Mouse (Mus musculus) v-Abl transformed pro-B cells (cell line): ENCODE measurements around the gene Abo.

Experiments
- in situ Hi-C, 2 experiments: fragments of 400-800 bp; cut with MboI; formaldehyde crosslinking; loops; one replicate each; pipeline ENCODE4 v1.15.1; 2025; ENCODE audit not compliant: unreplicated experiment in 2 of 2

The Abo gene

DNA sequence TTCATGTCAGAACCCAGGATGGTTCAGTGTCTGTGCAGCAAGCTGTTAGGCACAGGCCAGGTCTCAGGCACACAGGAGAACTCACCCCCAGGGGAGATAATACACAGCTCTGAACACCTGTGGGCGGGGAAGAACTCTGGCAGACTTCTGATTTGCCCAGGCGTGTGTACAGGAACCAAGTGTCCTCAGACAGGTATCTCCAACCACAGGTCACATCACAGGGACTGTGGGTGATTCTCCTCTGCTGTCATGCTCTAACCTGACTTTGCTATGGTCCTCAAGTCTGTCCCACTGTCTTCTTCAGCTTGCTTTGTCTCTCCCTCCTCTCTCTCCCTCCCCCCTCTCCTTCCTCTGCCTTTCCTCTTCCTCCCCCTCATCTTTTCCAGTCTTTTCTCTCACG, at the start of gene Abo:
Gene Abo (minus strand): TSS at position 101 of the 400 bp plus-strand sequence.
- in situ Hi-C loops, result no loop called here

DNA sequence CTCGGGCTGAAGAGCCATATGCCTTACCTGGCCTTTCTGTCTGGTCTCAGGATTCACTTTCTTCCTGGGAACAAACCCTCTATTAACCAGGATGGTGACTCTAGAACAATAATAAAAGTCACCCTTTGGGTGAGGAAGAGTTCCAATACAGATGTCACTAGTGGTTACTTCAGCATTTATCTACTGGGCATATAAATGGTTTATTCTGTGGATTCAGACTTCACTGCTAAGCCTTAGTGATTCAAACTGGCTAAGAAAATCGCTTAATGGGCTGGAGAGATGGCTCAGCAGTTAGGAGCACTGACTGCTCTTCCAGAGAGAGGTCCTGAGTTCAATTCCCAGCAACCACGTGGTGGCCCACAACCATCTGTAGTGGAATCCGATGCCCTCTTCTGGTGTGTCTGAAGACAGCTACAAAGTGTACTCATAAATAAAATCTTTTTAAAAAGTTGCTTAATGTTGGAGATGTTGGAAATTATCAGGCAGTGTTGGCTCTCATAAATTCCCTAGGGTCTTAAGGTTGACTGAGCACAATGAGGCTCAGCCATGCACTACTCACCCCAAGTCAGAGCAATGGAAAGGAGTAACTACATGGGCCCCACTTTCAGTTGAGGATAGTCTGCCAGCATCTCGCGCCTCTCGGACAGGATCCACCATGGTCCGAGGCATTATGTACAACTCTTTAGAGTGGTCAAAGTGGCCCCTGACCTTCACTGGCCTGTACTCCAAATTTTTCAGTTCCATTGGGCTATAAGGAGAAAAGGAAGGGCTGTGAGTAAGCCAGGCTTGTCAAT, 49.6 kb upstream of the Abo start:
- in situ Hi-C loops, result loop anchor here (25.0 kb wide), 3 partner anchors 602 to 1652 kb away; partner anchors contain the start of genes Anapc2 (in 1 of the 2), C8g (in 1 of the 2), Fbxw5 (in 1 of the 2) and Gpsm1 (in 1 of the 2)

DNA sequence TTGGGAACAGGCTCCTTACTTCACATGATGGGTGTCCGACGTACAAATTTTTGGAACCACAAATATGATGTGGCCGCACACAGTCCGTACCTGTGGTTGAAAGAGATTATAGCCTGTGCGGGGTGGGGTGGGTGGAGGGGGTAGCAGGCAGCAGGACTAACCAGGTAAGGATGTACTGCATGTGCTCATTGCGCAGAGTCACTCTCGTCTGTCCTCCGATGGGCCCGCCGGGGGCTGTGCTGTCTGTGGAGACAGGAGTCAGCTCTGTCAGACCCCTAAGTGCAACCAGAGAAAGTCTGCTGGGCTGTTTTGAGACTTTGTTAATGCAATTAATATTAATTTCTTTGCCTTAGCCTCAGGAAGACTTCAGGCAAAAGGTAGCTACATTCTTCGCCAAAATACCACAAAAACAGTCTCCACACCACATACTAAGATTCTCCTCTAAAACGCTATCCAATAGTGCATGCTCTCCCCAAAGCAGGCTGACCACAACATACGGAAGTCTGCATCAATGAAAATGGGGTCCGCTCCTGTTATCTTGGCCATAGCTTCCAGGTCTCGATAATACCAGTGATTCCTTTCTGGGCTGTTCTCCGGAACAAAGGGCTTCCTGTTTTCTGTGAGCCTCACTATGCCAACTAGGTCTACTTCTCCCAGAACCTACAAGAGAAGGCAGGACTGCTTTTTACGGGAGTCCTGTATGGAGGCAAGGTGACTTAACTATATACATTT, 48.8 kb upstream of the Abo start:
- in situ Hi-C loops, result loop anchor here (25.0 kb wide), 3 partner anchors 601 to 1651 kb away; partner anchors contain the start of genes Anapc2 (in 1 of the 2), C8g (in 1 of the 2), Fbxw5 (in 1 of the 2) and Gpsm1 (in 1 of the 2)

DNA sequence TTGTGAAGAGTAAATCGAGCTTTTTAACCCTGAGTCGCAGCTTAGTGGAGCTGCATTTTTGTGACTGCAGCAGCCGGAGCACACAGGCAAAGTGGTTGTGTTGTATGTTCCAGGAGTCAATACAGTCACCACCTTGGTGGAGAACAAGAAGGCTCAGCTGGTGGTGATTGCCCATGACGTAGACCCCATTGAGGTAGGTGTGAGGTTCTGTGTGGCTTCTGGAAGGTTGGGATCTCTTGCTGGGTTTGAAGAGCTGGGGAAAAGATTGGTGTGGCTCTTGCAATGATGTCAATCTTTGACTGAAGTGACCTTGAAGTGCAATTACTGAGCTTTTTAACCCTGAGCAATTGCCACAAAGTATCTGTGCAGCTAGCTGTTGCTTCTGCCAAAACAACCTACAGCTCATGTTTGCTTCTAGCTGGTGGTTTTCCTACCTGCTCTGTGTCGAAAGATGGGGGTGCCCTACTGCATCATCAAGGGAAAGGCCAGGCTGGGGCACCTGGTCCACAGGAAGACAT, 47.5 kb upstream of the Abo start:
- in situ Hi-C loops, result loop anchor here (25.0 kb wide), 3 partner anchors 600 to 1650 kb away; partner anchors contain the start of genes Anapc2 (in 1 of the 2), C8g (in 1 of the 2), Fbxw5 (in 1 of the 2) and Gpsm1 (in 1 of the 2)

DNA sequence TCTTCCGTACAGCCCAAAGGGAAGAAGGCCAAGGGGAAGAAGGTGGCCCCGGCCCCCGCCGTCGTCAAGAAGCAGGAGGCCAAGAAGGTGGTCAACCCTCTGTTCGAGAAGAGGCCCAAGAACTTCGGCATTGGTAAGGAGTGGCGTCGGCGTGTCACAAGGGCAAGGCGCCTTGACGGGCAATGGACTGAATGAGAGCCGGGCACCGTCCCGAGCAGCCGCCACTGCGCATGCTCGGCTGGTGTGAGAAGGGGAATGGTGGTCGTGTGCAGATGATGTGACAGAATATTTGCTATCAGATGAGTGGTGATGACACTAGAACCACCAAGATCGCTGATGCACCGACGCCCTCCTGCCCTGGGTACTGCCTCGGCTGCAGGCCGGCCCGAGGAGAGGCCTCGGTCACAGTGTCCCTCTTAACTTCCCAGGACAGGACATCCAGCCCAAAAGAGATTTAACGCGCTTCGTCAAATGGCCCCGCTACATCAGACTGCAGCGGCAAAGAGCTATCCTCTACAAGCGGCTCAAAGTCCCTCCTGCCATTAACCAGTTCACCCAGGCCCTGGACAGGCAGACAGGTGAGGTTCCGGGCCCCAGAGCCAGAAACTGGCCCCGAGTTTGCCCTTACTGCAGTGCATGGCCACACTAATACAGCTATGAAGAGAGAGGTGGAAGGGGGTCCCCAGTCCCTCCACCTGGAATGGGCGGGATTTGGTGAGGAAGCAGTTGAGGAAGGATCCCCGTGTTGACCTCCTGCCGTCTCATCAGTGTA, 46.4 kb upstream of the Abo start:
- in situ Hi-C loops, result loop anchor here (25.0 kb wide), 3 partner anchors 599 to 1649 kb away; partner anchors contain the start of genes Anapc2 (in 1 of the 2), C8g (in 1 of the 2), Fbxw5 (in 1 of the 2) and Gpsm1 (in 1 of the 2)

DNA sequence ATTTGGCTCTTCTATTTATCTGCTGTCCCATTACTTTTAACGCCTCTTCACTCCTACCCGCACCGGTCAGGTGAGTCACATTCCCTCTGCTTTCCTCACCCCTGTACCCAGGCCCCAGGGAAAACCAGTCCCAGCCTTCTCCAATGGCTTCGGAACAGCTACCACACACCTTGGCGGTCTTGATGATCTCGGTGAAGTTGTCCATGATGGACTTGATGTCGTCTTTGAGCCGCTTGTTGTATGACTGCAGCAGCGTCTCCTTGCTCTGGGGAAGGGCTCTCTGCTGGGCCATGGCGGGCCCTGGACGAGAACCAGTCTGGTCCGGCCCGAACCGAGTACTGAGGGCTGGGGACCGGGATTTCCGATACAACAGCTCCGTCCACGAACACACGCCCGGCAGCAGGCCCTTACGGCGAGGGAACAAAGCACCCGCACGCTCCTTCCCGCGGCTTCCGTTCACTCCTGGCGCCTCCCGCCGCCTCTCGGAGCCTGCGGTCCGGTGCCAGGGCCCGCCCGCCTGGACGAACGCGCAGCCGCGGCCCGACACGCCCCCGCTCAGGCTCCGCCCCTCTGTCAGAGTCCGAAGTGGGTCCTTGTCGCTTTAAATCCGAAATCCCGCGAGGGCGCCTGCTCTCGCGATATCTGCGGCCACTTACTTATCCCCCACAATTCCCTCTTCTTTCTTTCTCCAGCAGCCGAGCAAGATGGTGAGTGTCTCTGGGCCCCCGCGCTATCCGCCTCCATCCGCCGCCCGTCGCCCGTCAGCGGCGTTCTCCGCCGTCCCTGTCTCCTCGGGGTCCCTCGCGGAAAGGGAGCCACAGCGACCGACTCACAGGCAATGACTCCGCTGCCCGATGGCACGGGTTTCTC, 45.6 kb upstream of the Abo start, which contains the start of the genes Med22 and Rpl7a:
Gene Med22 (minus strand): TSS at position 554 of the 870 bp plus-strand sequence.
Gene Rpl7a (plus strand): TSS at position 641 of the 870 bp plus-strand sequence.
- in situ Hi-C loops, result loop anchor here (25.0 kb wide), 3 partner anchors 598 to 1648 kb away; partner anchors contain the start of genes Anapc2 (in 1 of the 2), C8g (in 1 of the 2), Fbxw5 (in 1 of the 2) and Gpsm1 (in 1 of the 2)

DNA sequence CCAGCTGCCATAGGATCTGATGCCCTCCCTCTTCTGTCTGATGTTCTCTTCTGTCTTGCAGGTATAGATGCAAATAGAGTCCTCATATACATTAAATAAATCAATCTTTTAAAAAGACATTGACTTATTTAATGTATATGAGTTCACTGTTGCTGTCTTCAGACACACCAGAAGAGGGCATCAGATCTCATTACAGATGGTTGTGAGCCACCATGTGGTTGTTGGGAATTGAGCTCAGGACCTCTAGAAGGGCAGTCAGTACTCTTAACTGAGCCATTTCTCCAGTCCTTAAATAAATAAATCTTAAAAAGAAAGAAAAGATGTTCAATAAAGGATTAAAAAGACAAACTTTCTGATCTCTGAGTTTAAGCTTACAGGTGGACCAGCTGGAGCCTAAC, 44.6 kb upstream of the Abo start:
- in situ Hi-C loops, result loop anchor here (5.0 to 25.0 kb wide), 6 partner anchors 267 to 1647 kb away; partner anchors contain the start of genes Anapc2 (in 1 of the 2), C8g (in 1 of the 2), Fbxw5 (in 1 of the 2) and Gpsm1 (in 1 of the 2)

DNA sequence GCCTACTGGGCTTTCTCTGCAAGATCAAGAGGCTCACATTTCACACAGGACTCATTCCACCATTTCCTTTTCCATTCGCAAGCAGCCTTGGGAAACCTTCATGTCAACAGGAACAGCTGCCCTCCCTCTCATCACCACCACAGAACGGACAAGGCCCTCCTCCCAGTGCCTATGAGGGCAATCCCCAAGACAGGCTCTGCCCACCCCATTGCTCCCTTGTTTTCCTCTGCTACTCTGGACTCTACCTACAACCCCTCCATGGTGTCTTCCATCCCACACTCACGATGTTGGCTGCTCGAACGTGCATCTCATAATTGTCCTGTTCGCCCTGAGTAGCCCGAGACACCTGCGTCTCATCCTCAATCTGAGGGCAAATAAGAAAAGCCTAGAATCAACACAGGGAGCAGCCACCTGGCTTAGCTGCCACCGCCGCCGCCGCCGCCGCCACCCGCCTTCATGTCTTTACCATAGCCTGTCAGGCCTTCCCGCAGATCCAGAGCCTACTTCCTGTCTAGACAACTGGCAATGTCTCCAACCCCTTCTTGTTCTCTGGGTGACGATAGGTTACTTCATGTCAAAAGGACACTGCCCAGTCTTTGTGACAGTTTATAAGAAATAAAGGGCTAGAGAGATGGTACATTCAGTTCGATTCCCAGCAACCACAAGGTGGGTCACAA, 44.1 kb upstream of the Abo start:
- in situ Hi-C loops, result loop anchor here (5.0 to 25.0 kb wide), 6 partner anchors 267 to 1647 kb away; partner anchors contain the start of genes Anapc2 (in 1 of the 2), C8g (in 1 of the 2), Fbxw5 (in 1 of the 2) and Gpsm1 (in 1 of the 2)

DNA sequence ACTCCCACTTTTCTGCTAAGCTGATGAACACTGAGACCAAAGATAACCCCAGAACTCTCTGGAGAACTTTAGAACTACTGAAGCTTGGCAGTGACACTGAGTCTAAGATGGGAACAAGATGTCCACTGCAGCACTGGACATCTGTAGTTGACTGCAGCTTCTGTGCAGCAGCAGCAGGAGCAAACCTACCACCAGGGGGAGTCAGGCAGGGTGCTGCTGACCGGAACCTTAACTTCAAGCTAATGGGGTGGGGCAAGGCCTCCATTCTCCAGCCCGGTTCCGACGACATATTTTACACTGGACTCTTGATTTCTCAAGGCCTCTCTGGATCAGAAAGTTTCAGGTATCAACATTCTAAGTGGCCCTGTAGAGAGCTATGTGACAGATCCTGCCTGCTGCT, 42.3 kb upstream of the Abo start:
- in situ Hi-C loops, result loop anchor here (5.0 to 25.0 kb wide), 6 partner anchors 265 to 1645 kb away; partner anchors contain the start of genes Anapc2 (in 1 of the 2), C8g (in 1 of the 2), Fbxw5 (in 1 of the 2) and Gpsm1 (in 1 of the 2)

DNA sequence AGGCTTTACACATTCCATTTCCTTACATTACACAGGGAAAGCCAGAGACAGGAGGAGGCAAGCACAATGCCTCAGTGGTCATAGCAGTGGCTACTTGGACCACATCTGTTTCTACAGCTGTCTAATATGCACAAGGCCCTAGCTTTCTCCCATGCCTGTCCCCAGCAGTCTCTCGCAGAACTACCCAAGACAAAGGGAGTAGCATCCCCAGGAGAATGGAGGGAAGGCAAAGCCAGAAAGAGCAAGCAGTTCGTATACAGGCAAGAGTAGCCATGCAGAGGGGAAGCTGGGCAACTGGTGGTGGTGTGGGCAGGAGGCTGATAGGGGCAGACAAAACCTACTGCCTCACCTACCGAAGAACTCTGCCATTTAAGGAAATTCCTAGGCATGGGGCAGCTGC, 41.7 kb upstream of the Abo start:
- in situ Hi-C loops, result loop anchor here (5.0 to 25.0 kb wide), 6 partner anchors 264 to 1644 kb away; partner anchors contain the start of genes Anapc2 (in 1 of the 2), C8g (in 1 of the 2), Fbxw5 (in 1 of the 2) and Gpsm1 (in 1 of the 2)

DNA sequence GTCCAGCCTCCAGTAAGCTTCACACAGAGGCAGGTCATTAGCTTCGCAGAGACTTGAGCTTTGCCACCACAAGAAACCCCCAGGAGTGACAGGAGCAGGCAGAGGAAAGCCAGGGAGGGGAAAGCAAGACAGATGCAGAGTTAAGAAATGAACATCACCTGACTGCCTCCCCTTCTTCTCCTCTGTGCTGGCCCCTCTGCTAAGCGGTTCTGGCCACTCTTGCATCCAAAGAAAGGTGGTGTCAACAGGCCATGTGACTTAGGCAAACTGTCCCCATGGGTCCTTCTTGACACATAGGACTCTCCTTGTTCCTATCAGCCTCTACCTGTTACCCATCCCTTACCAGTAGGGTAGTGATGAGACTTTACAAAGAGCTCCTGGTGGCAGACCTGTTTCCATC, 41.2 kb upstream of the Abo start:
- in situ Hi-C loops, result loop anchor here (5.0 to 25.0 kb wide), 6 partner anchors 264 to 1644 kb away; partner anchors contain the start of genes Anapc2 (in 1 of the 2), C8g (in 1 of the 2), Fbxw5 (in 1 of the 2) and Gpsm1 (in 1 of the 2)

DNA sequence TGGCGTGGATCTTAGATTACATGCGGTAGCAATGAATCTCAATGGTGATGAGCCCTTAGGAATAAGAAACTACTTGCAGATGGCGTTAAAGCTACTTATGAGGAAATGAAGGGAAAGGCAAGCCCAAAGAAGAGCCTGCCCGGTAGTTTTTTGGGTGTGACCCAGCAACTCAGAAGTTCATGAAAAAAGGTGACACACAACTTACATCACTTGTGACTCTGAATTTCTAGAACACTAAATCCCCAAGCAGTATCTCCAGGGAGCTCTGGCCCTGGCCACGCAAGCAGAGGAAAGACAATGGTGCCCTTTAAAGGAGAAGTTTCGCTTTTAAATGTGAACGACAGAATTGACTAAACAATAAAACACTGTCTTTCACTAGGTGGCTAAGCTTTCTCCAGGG, 38.5 kb upstream of the Abo start:
- in situ Hi-C loops, result loop anchor here (5.0 to 25.0 kb wide), 6 partner anchors 456 to 1641 kb away; partner anchors contain the start of genes Sec16a (in 2 of the 2), Anapc2 (in 1 of the 2), C8g (in 1 of the 2) and Fbxw5 (in 1 of the 2)

DNA sequence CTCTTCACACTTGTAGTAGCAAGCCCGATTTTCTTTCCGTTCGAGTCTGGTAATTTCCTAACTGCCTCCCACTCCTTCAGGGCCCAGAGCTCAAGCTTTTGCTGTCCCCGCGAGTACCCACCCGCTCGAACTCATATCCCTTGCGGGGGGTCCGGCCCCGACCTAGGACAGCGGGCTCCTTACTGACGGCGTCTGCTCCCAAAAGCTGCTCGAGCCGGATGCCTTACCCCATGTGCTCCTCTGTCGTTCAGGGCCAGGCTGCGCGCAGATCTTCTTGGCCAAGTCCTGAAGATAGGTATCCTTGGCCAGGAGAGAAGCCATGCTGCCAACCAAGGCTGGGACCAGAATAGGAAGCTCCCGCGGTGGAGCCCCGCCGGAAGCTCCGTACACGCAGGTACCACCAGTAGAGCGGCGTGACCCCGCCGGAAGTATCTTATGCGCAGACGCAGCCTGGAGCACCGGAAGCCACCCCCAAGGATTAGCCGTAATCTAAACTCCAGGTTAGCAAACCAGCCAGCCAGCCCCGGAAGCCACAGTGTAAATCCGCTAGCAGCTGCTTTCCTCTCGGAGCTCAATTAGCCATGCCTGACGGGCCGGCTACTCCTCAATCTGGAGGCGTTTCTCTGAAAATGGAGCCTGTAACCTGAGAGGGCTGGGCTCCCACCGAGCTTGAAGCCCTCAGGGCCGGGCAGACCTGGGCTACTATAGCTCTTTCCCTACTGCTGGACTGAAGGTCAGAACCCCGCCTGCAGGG, 37.9 kb upstream of the Abo start, which contains the start of gene Surf6:
Gene Surf6 (minus strand): TSS at position 413 of the 754 bp plus-strand sequence.
- in situ Hi-C loops, result loop anchor here (5.0 to 25.0 kb wide), 6 partner anchors 455 to 1640 kb away; partner anchors contain the start of genes Sec16a (in 2 of the 2), Anapc2 (in 1 of the 2), C8g (in 1 of the 2) and Fbxw5 (in 1 of the 2)

DNA sequence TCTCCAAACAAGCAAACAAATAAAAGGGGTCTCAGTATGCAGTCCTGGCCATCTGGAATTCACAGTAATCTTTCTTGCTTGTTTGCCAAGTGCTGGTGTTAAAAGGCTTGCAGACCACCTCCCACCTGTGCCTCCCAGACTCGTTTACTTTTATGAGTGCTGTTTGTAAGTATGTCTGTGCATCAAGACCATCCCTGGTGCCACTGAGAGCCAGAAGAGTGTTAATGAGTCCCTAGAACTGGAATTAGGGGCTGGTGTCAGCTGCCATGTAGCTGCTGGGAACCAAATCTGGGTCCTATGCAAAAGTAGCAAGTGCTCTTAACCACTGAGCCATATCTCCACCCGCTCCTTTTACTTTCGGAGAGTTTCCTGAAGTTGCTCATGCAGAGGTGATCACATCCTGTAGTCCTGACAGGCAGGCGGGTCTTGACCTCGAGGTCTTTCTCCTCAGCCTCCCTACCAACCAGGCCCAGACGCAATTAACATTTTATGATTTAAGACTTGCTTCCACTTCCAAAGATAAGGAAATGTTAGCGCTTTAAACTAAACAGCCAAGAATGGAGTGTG, 37.1 kb upstream of the Abo start:
- in situ Hi-C loops, result loop anchor here (5.0 to 25.0 kb wide), 6 partner anchors 455 to 1640 kb away; partner anchors contain the start of genes Sec16a (in 2 of the 2), Anapc2 (in 1 of the 2), C8g (in 1 of the 2) and Fbxw5 (in 1 of the 2)

DNA sequence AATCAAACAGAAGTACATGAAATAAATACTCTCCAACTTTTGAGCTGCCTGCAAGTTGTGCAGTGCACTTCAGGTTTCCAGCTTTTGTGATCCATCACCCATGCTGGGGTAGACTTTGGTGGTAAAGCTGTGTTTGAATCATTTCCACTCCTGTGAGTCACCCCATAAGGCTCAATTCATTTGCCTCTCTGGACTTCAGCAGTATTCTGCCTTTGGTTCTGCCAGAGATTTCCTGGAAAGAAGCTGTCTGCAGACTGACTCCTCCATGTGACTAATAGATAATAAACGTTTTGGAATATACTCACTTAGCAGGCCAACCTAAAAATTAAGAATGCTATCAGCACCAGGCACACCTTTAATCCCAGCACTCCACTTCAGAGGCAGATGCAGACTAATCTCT, 36.0 kb upstream of the Abo start:
- in situ Hi-C loops, result loop anchor here (5.0 to 25.0 kb wide), 6 partner anchors 453 to 1638 kb away; partner anchors contain the start of genes Sec16a (in 2 of the 2), Anapc2 (in 1 of the 2), C8g (in 1 of the 2) and Fbxw5 (in 1 of the 2)
